Mouse (Mus musculus): ENCODE measurements around the gene Arhgef38. TPM values are rescaled to one million over a fixed set of nuclear protein-coding genes. Genes with fewer than 3 reads are reported as not detected.

The Arhgef38 gene
- polyA plus RNA-seq, 1 experiment from 2014 or later = 1.1 TPM

DNA sequence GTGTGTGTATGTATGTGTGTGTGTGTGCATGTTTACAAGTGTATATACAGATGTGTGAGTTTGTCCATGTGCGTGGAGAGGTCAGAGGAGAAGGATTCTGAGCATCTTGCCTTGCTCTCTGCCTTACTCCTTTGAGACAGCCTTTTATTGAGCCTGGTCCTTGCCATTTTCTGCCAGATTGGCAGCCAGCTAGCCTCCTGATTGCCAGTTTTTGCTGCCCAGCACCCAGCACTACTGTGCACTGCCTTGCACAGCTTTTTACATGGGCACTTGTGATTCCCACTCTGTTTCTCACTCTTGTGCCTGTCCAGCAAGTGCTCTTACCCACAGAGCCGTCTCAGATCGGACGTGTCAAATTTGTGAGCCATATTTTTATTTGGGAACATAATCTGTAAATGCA, 62.5 kb downstream of the Arhgef38 start:
- no peak overlapping the region for H3K9ac ChIP-seq (ENCODE audit: low read depth, low read length)
- no peak overlapping the region for H3K4me3 ChIP-seq (ENCODE audit: low read depth, low read length)
- no peaks in the 10 kb centered on the region for H3K36me3 ChIP-seq (ENCODE audit: control insufficient read depth, insufficient read depth)
- ATAC-seq = no peak
- H3K9me3 ChIP-seq (ENCODE audit: control insufficient read depth) = no peaks in the 10 kb centered on the region
- no peak overlapping the region for H3K4me2 ChIP-seq (replicated peaks; ENCODE audit: low read depth)
- WGBS = 92% methylated on average over 4 of the region's 4 CpGs
- TF ChIP-seq CTCF (IDR thresholded peaks at IDR 0.05; ENCODE audit: low read depth) = no peak
- no peaks in the 10 kb centered on the region for H3K4me1 ChIP-seq (replicated peaks; ENCODE audit: control insufficient read depth, insufficient read depth, low read length)
- no peak overlapping the region for H3K27ac ChIP-seq (ENCODE audit: low read depth, low read length)
- H3K27me3 ChIP-seq (replicated peaks; ENCODE audit: control insufficient read depth, insufficient read depth, low read length) = no peaks in the 10 kb centered on the region

- WGBS = 63% methylated on average over 7 of the region's 7 CpGs
- H3K4me1 ChIP-seq (replicated peaks; ENCODE audit: control insufficient read depth, insufficient read depth, low read length) = no peaks in the 10 kb centered on the region
- H3K27me3 ChIP-seq (replicated peaks; ENCODE audit: control insufficient read depth, insufficient read depth, low read length) = no peaks in the 10 kb centered on the region
- H3K9ac ChIP-seq (ENCODE audit: low read depth, low read length) = no peak overlapping the region
- H3K4me2 ChIP-seq (replicated peaks; ENCODE audit: low read depth) = no peak overlapping the region
- H3K27ac ChIP-seq (ENCODE audit: low read depth, low read length) = no peak overlapping the region
- H3K4me3 ChIP-seq (ENCODE audit: low read depth, low read length) = no peak overlapping the region
- H3K9me3 ChIP-seq (ENCODE audit: control insufficient read depth) = no peaks in the 10 kb centered on the region
- ATAC-seq = no peak
- TF ChIP-seq CTCF (IDR thresholded peaks at IDR 0.05; ENCODE audit: low read depth) = no peak
- no peaks in the 10 kb centered on the region for H3K36me3 ChIP-seq (ENCODE audit: control insufficient read depth, insufficient read depth)
Observed at GRCm38 (mm10) chr3:133169737-133170136, 65.0 kb downstream of the Arhgef38 start.

- Histone ChIP-seq H3K4me1 (replicated peaks; ENCODE audit: control insufficient read depth, insufficient read depth, low read length) (no peaks in the 10 kb centered on the region), H3K4me3 (ENCODE audit: low read depth, low read length) (no peak overlapping the region), H3K9me3 (ENCODE audit: control insufficient read depth) (no peaks in the 10 kb centered on the region), H3K4me2 (replicated peaks; ENCODE audit: low read depth) (no peak overlapping the region), H3K9ac (ENCODE audit: low read depth, low read length) (no peak overlapping the region), H3K27ac (ENCODE audit: low read depth, low read length) (no peak overlapping the region), H3K27me3 (replicated peaks; ENCODE audit: control insufficient read depth, insufficient read depth, low read length) (no peaks in the 10 kb centered on the region), H3K36me3 (ENCODE audit: control insufficient read depth, insufficient read depth) (no peaks in the 10 kb centered on the region)
- TF ChIP-seq CTCF (IDR thresholded peaks at IDR 0.05; ENCODE audit: low read depth) = no peak
- WGBS = 76% methylated on average over 6 of the region's 6 CpGs
- ATAC-seq = no peak
Observed at GRCm38 (mm10) chr3:133167550-133167949, 67.2 kb downstream of the Arhgef38 start.

- TF ChIP-seq CTCF (IDR thresholded peaks at IDR 0.05; ENCODE audit: low read depth) = no peak
- Histone ChIP-seq H3K4me2 (replicated peaks; ENCODE audit: low read depth) (no peak overlapping the region), H3K36me3 (ENCODE audit: control insufficient read depth, insufficient read depth) (no peaks in the 10 kb centered on the region), H3K4me1 (replicated peaks; ENCODE audit: control insufficient read depth, insufficient read depth, low read length) (no peaks in the 10 kb centered on the region), H3K27ac (ENCODE audit: low read depth, low read length) (no peak overlapping the region), H3K27me3 (replicated peaks; ENCODE audit: control insufficient read depth, insufficient read depth, low read length) (no peaks in the 10 kb centered on the region), H3K9me3 (ENCODE audit: control insufficient read depth) (no peaks in the 10 kb centered on the region), H3K9ac (ENCODE audit: low read depth, low read length) (no peak overlapping the region), H3K4me3 (ENCODE audit: low read depth, low read length) (no peak overlapping the region)
- 15% methylated on average over 1 of the region's 1 CpGs for WGBS
- no peak for ATAC-seq
Observed at GRCm38 (mm10) chr3:133165130-133165529, 69.6 kb downstream of the Arhgef38 start.

DNA sequence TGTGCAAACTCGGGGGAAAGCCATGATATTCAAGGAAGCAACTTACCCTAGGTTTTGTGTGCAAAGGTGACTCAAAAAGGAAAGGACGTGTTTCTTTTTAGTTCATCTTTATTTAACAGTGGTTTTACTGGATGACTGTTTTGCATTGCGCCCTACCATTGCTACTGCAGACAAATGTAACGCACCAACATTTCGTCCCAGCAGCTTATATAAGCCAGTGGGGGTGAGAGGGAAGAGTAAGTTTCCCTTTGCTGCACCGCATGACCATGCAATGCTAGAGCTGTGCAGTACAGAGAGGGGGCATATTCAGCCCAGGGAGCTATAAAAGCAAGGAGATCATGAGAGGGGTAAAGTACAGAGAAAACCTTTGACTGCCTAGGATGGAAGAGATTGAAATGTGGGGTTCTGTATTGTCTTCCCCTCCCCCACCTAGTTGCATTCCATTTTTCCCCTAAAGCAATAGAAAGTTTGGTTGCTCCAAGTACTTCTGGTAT, 70.8 kb downstream of the Arhgef38 start:
- Histone ChIP-seq H3K4me2 (replicated peaks; ENCODE audit: low read depth) (no peak overlapping the region), H3K9ac (ENCODE audit: low read depth, low read length) (no peak overlapping the region), H3K36me3 (ENCODE audit: control insufficient read depth, insufficient read depth) (no peaks in the 10 kb centered on the region), H3K9me3 (ENCODE audit: control insufficient read depth) (no peaks in the 10 kb centered on the region), H3K27me3 (replicated peaks; ENCODE audit: control insufficient read depth, insufficient read depth, low read length) (no peaks in the 10 kb centered on the region), H3K4me1 (replicated peaks; ENCODE audit: control insufficient read depth, insufficient read depth, low read length) (no peaks in the 10 kb centered on the region), H3K27ac (ENCODE audit: low read depth, low read length) (no peak overlapping the region), H3K4me3 (ENCODE audit: low read depth, low read length) (no peak overlapping the region)
- no peak for TF ChIP-seq CTCF (IDR thresholded peaks at IDR 0.05; ENCODE audit: low read depth)
- ATAC-seq = no peak
- 85% methylated on average over 6 of the region's 6 CpGs for WGBS

GRCm38 (mm10) chr3:133163174-133163573, 71.6 kb downstream of the Arhgef38 start:
- no peak overlapping the region for H3K4me2 ChIP-seq (replicated peaks; ENCODE audit: low read depth)
- H3K9me3 ChIP-seq (ENCODE audit: control insufficient read depth) = no peaks in the 10 kb centered on the region
- H3K9ac ChIP-seq (ENCODE audit: low read depth, low read length) = no peak overlapping the region
- no peak for TF ChIP-seq CTCF (IDR thresholded peaks at IDR 0.05; ENCODE audit: low read depth)
- H3K27ac ChIP-seq (ENCODE audit: low read depth, low read length) = no peak overlapping the region
- no peak overlapping the region for H3K4me3 ChIP-seq (ENCODE audit: low read depth, low read length)
- 61% methylated on average over 7 of the region's 7 CpGs for WGBS
- H3K36me3 ChIP-seq (ENCODE audit: control insufficient read depth, insufficient read depth) = no peaks in the 10 kb centered on the region
- H3K27me3 ChIP-seq (replicated peaks; ENCODE audit: control insufficient read depth, insufficient read depth, low read length) = no peaks in the 10 kb centered on the region
- H3K4me1 ChIP-seq (replicated peaks; ENCODE audit: control insufficient read depth, insufficient read depth, low read length) = no peaks in the 10 kb centered on the region
- ATAC-seq = no peak

DNA sequence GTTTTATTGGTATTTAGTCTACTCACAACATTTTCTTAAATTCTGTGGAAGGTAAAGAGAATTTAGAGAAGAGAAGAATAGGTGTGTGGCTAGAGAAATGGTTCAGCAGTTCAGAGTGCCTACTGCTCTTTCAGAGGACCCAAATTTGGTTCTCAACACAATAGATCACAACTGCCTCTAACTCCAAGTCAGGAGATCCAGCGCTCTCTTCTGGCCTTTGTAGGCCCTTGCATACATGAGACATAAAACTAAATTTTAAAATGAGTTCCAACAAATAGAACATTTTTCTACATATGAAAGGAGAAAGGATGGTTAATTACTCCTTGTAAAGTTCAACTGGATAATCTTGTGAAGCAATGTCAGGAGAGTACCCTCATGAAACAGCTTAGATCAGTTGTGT, 73.3 kb downstream of the Arhgef38 start:
- no peak overlapping the region for H3K4me3 ChIP-seq (ENCODE audit: low read depth, low read length)
- H3K36me3 ChIP-seq (ENCODE audit: control insufficient read depth, insufficient read depth) = no peaks in the 10 kb centered on the region
- TF ChIP-seq CTCF (IDR thresholded peaks at IDR 0.05; ENCODE audit: low read depth) = no peak
- WGBS = 97% methylated on average over 1 of the region's 1 CpGs
- no peak for ATAC-seq
- no peaks in the 10 kb centered on the region for H3K27me3 ChIP-seq (replicated peaks; ENCODE audit: control insufficient read depth, insufficient read depth, low read length)
- no peak overlapping the region for H3K27ac ChIP-seq (ENCODE audit: low read depth, low read length)
- H3K4me1 ChIP-seq (replicated peaks; ENCODE audit: control insufficient read depth, insufficient read depth, low read length) = no peaks in the 10 kb centered on the region
- H3K4me2 ChIP-seq (replicated peaks; ENCODE audit: low read depth) = no peak overlapping the region
- H3K9ac ChIP-seq (ENCODE audit: low read depth, low read length) = no peak overlapping the region
- no peaks in the 10 kb centered on the region for H3K9me3 ChIP-seq (ENCODE audit: control insufficient read depth)

All from intestine, postnatal 0 days (tissue).